Mouse (Mus musculus) cortical plate, adult 2 months (tissue): ENCODE results near the gene Ccn2.

Source experiments
- CTCF ChIP-seq: fragments of 200-500 bp; IDR thresholded peaks from 2 replicates; pipeline ENCODE4 v1.5.1; 2011; ENCODE audit warnings: mild to moderate bottlenecking, control low read depth, low read length; ENCODE audit not compliant: insufficient read depth; ENCODE audit errors: extremely low read depth
- POLR2A ChIP-seq: fragments of 200-500 bp; IDR thresholded peaks from 2 replicates; pipeline ENCODE4 v1.6.1; 2011; ENCODE audit warnings: mild to moderate bottlenecking, low read length, control low read depth; ENCODE audit not compliant: insufficient read depth; ENCODE audit errors: extremely low read depth

DNA sequence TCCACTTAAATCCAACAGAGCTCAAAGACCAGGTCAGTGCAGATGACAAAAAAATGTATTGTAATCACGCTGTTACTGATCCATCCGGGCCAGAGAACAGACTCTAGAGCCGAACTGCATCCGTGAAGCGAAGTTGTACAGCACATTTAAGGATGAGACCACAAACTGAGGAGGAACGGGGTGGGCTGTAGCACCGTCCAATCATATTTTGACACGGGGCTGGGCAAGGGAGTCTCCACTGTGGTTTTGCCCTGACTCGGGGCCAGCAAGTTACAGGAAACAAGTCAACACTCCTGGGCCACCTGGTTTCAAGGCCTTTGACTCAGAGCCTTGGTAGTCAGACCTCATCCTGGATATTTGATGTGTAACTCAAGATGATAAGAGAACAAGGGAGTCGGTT, 40.6 kb downstream of the Ccn2 start:
- TF ChIP-seq POLR2A, result no peak
- no peak for TF ChIP-seq CTCF
